Mouse (Mus musculus) liver, adult 2 months (tissue): Measurements from ENCODE around the gene 1700029H14Rik. TPM values are rescaled to one million over a fixed set of nuclear protein-coding genes. Genes with fewer than 3 reads are reported as not detected.

Experiments used
- DNase-seq: peaks from one replicate; pipeline ENCODE4 v3.0.0-alpha.2; 2011; ENCODE audit warnings: low read depth, low spot score; ENCODE audit errors: extremely low read depth
- H3K27ac ChIP-seq: fragments of 200-500 bp; replicated peaks from 2 replicates; pipeline ENCODE4 v1.5.1; 2012; ENCODE audit warnings: low read depth, mild to moderate bottlenecking, control low read depth, inconsistent platforms, low read length; ENCODE audit not compliant: insufficient read depth
- H3K27me3 ChIP-seq: fragments of 200-500 bp; 2 replicates; pipeline ENCODE4 v1.6.1; 2012; ENCODE audit warnings: mild to moderate bottlenecking, moderate library complexity, low read length, inconsistent platforms; ENCODE audit not compliant: control insufficient read depth, insufficient read depth
- H3K36me3 ChIP-seq: fragments of 200-500 bp; 2 replicates; pipeline ENCODE4 v1.6.1; 2012; ENCODE audit warnings: low read length, inconsistent platforms; ENCODE audit not compliant: control insufficient read depth, insufficient read depth
- H3K4me1 ChIP-seq: fragments of 200-500 bp; 2 replicates; pipeline ENCODE4 v1.6.1; 2011; ENCODE audit warnings: low read length; ENCODE audit not compliant: control insufficient read depth, insufficient read depth
- H3K4me3 ChIP-seq: fragments of 200-500 bp; 2 replicates; pipeline ENCODE4 v1.5.1; 2011; ENCODE audit warnings: low read depth, mild to moderate bottlenecking, control low read depth, low read length, moderate library complexity; ENCODE audit not compliant: insufficient read depth
- H3K79me2 ChIP-seq: fragments of 200-500 bp; 2 replicates; pipeline ENCODE4 v1.6.1; 2012; ENCODE audit warnings: inconsistent platforms, mild to moderate bottlenecking, low read length, moderate library complexity; ENCODE audit not compliant: control insufficient read depth, insufficient read depth
- H3K9ac ChIP-seq: fragments of 200-500 bp; 2 replicates; pipeline ENCODE4 v1.6.1; 2012; ENCODE audit warnings: low read depth, mild to moderate bottlenecking, control low read depth, inconsistent platforms, low read length
- CTCF ChIP-seq: fragments of 200-500 bp; IDR thresholded peaks from 2 replicates; pipeline ENCODE4 v1.5.1; 2011; ENCODE audit warnings: low read depth, low read length, control low read depth
- POLR2A ChIP-seq: fragments of 200-500 bp; IDR thresholded peaks from 2 replicates; pipeline ENCODE4 v1.6.1; 2011; ENCODE audit warnings: low read length, control low read depth; ENCODE audit not compliant: insufficient read depth; ENCODE audit errors: extremely low read depth
- WGBS: fragments of 180-500 bp; shearing (Covaris S2); methylation state at CpG from one replicate; pipeline ENCODE4 v1.1.7; 2018; 5-methylcytosine and 5-hydroxymethylcytosine counted together
- polyA plus RNA-seq: library from polyadenylated mRNA; depleted of rRNA; stranded (reverse); fragments of >200 nt; gene quantifications from 2 replicates; pipeline ENCODE4 v1.2.3, GENCODE M21; 2012; rRNA removed
- total RNA-seq: library from RNA; depleted of rRNA; stranded (reverse); fragments of >200 nt; gene quantifications from 2 replicates; pipeline ENCODE4 v1.2.3, GENCODE M21; 2014; rRNA removed

Gene 1700029H14Rik
- total RNA-seq (not detected in 2 replicates), polyA plus RNA-seq (not detected in 2 replicates)

DNA sequence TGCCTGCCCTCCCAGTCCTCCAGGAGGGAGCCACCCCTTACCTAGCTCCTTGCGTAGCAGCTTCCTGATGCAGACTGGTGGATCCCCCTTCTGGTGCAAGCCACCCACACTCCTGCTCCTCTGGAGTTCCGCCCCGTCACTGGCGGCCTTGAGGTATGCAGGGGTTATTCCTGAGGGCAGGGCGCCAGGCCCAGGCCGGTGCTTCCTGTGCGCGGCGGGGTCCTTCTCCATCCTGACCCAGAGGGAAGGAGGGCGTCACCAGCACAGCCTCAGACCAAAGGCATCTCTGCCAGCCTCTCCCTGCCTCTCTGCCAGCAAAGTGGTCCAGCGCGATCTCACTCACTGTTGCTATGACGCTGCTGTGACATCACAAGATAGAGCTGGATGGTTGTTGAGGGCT lies at the start of gene 1700029H14Rik:
TSS of gene 1700029H14Rik (minus strand) at position 344 of the 400 bp plus-strand sequence.
- H3K27ac ChIP-seq: no peak within 1 kb of the TSS
- no peaks in the 10 kb centered on the region for H3K27me3 ChIP-seq
- no peak within 1 kb of the TSS for H3K4me3 ChIP-seq
- no peaks in the 10 kb centered on the region for H3K36me3 ChIP-seq
- H3K79me2 ChIP-seq: no peaks in the 10 kb centered on the region
- no peak within 1 kb of the TSS for H3K9ac ChIP-seq
- no peaks in the 10 kb centered on the region for H3K4me1 ChIP-seq
- no peak for DNase-seq
- no peak for TF ChIP-seq POLR2A
- TF ChIP-seq CTCF: no peak
- WGBS: 61% methylated on average over 13 of the region's 13 CpGs

DNA sequence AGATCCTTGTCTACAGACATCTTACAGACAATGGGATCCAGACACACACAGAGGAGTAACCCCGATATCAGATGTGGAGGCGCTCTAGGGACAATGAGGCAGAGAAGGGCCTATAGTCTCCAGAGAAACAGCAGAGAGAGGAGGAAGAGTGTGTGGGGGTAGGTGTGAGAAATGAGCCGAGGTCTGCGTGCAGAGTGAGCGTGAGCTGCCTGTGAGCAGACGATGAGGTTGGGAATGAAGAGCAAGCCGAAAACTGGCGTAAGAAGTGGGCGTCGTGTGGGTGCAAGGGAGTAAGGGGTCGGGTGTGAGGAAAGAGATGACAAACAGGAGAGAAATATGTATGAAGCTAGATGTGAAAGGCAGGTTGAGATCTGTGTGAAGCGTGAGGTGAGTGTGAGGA lies 49.4 kb upstream of the 1700029H14Rik start:
- no peak overlapping the region for H3K4me3 ChIP-seq
- H3K27me3 ChIP-seq: no peaks in the 10 kb centered on the region
- H3K9ac ChIP-seq: no peak overlapping the region
- H3K79me2 ChIP-seq: no peaks in the 10 kb centered on the region
- DNase-seq: no peak
- H3K4me1 ChIP-seq: no peaks in the 10 kb centered on the region
- H3K27ac ChIP-seq: no peak overlapping the region
- TF ChIP-seq CTCF: no peak
- TF ChIP-seq POLR2A: no peak
- H3K36me3 ChIP-seq: no peaks in the 10 kb centered on the region
- WGBS: 96% methylated on average over 12 of the region's 12 CpGs

DNA sequence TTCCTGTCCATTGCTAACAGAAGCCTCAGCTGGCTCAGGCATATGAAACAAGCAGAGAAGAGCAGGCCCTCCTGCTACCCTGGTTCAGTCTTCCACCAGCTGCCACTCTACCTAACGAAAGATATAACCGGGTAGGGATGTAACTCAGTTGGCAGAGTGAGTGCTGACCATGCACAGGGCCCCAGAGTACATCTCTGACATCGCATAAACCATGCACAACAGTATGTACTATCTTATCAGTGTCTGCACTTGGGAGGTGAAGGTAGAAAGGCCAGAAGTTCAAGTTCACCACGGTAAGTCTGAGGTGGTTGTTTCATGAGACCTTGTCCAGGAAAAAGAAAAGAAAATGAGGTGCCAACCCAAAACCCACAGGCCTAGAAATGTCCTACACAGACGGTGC lies 47.7 kb upstream of the 1700029H14Rik start:
- TF ChIP-seq CTCF: no peak
- no peak for TF ChIP-seq POLR2A
- DNase-seq: no peak
- no peak overlapping the region for H3K4me3 ChIP-seq
- H3K36me3 ChIP-seq: no peaks in the 10 kb centered on the region
- H3K27ac ChIP-seq: no peak overlapping the region
- H3K4me1 ChIP-seq: no peaks in the 10 kb centered on the region
- H3K79me2 ChIP-seq: no peaks in the 10 kb centered on the region
- H3K27me3 ChIP-seq: no peaks in the 10 kb centered on the region
- no peak overlapping the region for H3K9ac ChIP-seq
- WGBS: 67% methylated on average over 5 of the region's 5 CpGs

DNA sequence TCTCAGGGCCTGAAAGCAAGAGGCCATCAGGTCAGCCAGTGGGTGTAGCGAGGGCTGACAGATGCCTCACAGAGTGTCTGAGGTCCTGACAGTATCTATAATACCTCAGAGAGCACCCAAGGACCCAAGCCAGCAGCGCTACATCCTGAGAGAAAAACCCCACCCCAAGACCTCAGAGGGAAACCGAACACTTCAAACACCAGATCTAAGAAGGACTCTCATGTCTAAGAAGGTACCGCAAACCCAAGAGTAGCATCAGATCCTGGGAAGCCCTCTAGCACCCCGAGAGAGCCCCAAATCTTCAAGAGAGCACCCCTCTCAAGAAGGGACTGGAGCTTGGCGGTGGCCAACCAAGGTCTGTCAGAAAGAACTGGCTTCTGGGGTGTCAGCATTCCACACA lies 46.7 kb upstream of the 1700029H14Rik start:
- H3K27me3 ChIP-seq: no peaks in the 10 kb centered on the region
- no peak for TF ChIP-seq POLR2A
- TF ChIP-seq CTCF: no peak
- H3K4me3 ChIP-seq: no peak overlapping the region
- WGBS: 93% methylated on average over 6 of the region's 6 CpGs
- no peaks in the 10 kb centered on the region for H3K36me3 ChIP-seq
- H3K9ac ChIP-seq: no peak overlapping the region
- H3K4me1 ChIP-seq: no peaks in the 10 kb centered on the region
- H3K79me2 ChIP-seq: no peaks in the 10 kb centered on the region
- no peak for DNase-seq
- no peak overlapping the region for H3K27ac ChIP-seq

DNA sequence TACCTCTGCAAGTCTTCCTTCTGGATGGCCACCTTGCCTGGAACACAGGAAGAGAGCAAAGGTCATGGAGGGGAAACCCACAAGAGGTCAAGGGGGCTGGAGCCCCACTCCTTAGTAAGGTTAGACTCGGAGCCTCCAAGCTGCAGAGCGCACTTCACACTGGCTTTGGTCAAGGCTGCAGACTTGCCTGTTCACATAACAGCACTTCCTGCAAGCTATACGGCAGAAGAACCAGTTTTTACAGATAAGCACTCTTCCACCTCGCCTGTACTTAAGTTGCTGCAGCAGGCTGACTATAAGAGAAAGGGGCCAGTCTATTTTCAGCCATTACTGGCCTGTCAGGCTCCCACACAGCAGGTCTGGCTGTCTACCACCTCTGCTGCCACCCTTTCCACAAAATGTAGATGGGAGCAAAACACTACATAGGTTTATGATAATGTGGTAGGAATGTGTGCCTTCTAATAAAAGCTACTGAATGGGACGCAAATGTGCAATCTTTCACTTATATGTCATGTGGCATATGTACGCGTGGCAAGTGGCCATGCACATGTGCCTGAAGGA lies 43.7 kb upstream of the 1700029H14Rik start:
- TF ChIP-seq CTCF: no peak
- Histone ChIP-seq H3K4me1 (no peaks in the 10 kb centered on the region), H3K27ac (no peak overlapping the region), H3K27me3 (no peaks in the 10 kb centered on the region), H3K79me2 (no peaks in the 10 kb centered on the region), H3K36me3 (no peaks in the 10 kb centered on the region), H3K9ac (no peak overlapping the region), H3K4me3 (no peak overlapping the region)
- DNase-seq: no peak
- 83% methylated on average over 7 of the region's 7 CpGs for whole genome bisulfite sequencing

DNA sequence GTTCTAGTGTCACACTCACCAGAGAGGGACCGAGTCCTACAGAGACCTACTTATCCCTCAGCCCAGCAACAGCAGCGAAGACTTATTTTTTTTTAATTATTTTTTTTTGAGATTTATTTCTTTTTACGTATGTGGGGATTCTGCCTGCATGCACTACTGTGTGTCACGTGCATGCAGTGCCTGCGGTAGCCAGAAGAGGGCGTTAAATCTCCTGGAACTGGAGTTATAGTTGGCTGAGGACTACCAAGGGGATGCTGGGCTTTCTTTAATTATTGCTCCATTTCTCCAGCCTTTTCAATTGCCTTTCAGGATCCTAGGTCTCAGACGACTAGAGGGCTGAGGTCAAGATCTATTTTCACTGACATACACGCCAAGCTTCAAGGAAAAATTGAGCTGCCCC lies 40.4 kb upstream of the 1700029H14Rik start:
- Histone ChIP-seq H3K27ac (no peak overlapping the region), H3K4me3 (no peak overlapping the region), H3K27me3 (no peaks in the 10 kb centered on the region), H3K36me3 (no peaks in the 10 kb centered on the region), H3K9ac (no peak overlapping the region), H3K4me1 (0 out of 2 replicates have a peak, but pooled peaks cover 4% of the 10 kb centered on the region), H3K79me2 (no peaks in the 10 kb centered on the region)
- no peak for TF ChIP-seq POLR2A
- peak; percentile 73 for TF ChIP-seq CTCF
- no peak for DNase-seq
- WGBS: 78% methylated on average over 8 of the region's 8 CpGs
